Mouse (Mus musculus): ENCODE results near the gene Cyp26a1. TPM values are rescaled to one million over a fixed set of nuclear protein-coding genes. Genes with fewer than 3 reads are reported as not detected.

Gene Cyp26a1
- total RNA-seq, 2 experiments from 2014 or later = not detected

GRCm38 (mm10) chr19:37698273-37699160 is 919 bp downstream of the Cyp26a1 start:
- DNase-seq = no peak

- DNase-seq = no peak
Measured at GRCm38 (mm10) chr19:37699711-37700110, 2.1 kb downstream of the Cyp26a1 start.

- no peak for DNase-seq
Measured at GRCm38 (mm10) chr19:37702377-37703076, 4.9 kb downstream of the Cyp26a1 start.

- peak; percentile 45 to 84 for DNase-seq
Measured at GRCm38 (mm10) chr19:37703902-37704509, 6.4 kb downstream of the Cyp26a1 start.

- DNase-seq = no peak
Measured at GRCm38 (mm10) chr19:37705722-37706121, 8.1 kb downstream of the Cyp26a1 start.

GRCm38 (mm10) chr19:37714681-37715080 is 17.1 kb downstream of the Cyp26a1 start:
- DNase-seq = no peak

GRCm38 (mm10) chr19:37715980-37716379 is 18.4 kb downstream of the Cyp26a1 start:
- no peak for DNase-seq

- no peak for DNase-seq
Measured at GRCm38 (mm10) chr19:37716524-37717175, 19.1 kb downstream of the Cyp26a1 start.

GRCm38 (mm10) chr19:37719166-37719565 is 21.6 kb downstream of the Cyp26a1 start:
- no peak for DNase-seq

- no peak for DNase-seq
Measured at GRCm38 (mm10) chr19:37724591-37724990, 27.0 kb downstream of the Cyp26a1 start.

- no peak for DNase-seq
Measured at GRCm38 (mm10) chr19:37726585-37726984, 29.0 kb downstream of the Cyp26a1 start.

GRCm38 (mm10) chr19:37727366-37727765 is 29.8 kb downstream of the Cyp26a1 start:
- no peak for DNase-seq

- no peak for DNase-seq
Measured at GRCm38 (mm10) chr19:37735426-37735825, 37.8 kb downstream of the Cyp26a1 start.

GRCm38 (mm10) chr19:37738575-37738974 is 41.0 kb downstream of the Cyp26a1 start:
- DNase-seq = no peak

- no peak for DNase-seq
Measured at GRCm38 (mm10) chr19:37740043-37740442, 42.4 kb downstream of the Cyp26a1 start.

Other genes with a start within 250 kb of the Cyp26a1 start
- gene Exoc6, start 147.4 kb upstream of the Cyp26a1 start, total RNA-seq (2021) = 10 to 100 TPM; 32.9 to 33.2 TPM
- under 1 TPM in 1 of 2 experiments, not detected in 1; 0.21 TPM for gene Cyp26c1, start 12.2 kb upstream of the Cyp26a1 start, total RNA-seq (2021)

All from heart, adult 18-20 months (tissue).